Mouse (Mus musculus) gastrocnemius, postnatal 4 days (tissue): Measurements from ENCODE around the gene Chrdl1. TPM values are rescaled to one million over a fixed set of nuclear protein-coding genes. Genes with fewer than 3 reads are reported as not detected.

Experiments
- DNase-seq, 2 experiments: peaks; one replicate each; pipeline ENCODE4 v3.0.0; 2021 to 2022; ENCODE audit warnings: low spot score in 2 of 2, mixed read lengths in 2 of 2
- long read RNA-seq, 2 experiments: library from polyadenylated mRNA; stranded (forward); transcript quantifications; one replicate each; pipeline ENCODE4 v2.0.0; 2021
- total RNA-seq, 2 experiments: library from RNA; stranded (reverse); gene quantifications; 2 replicates each; pipeline ENCODE4 v1.2.3; 2021

Chrdl1 gene
- 10 to 100 TPM; 13.0 to 16.1 TPM for total RNA-seq
- long read RNA-seq, experiment 1, full-length matches to known transcripts: 5 of 9 reads
- long read RNA-seq, experiment 1, partial matches to known transcripts: 1 of 9 reads
- long read RNA-seq, experiment 1, other reads (novel, unspliced or antisense): 3 of 9 reads
- long read RNA-seq, experiment 2, full-length matches to known transcripts: 7 of 12 reads
- long read RNA-seq, experiment 2, partial matches to known transcripts: 3 of 12 reads
- long read RNA-seq, experiment 2, other reads (novel, unspliced or antisense): 2 of 12 reads

GRCm38 (mm10) chrX:143393791-143394369, at the start of gene Chrdl1:
TSS of gene Chrdl1 (minus strand) at chrX:143394262.
- peak; percentile 18 to 29 for DNase-seq

- no peak for DNase-seq
Measured at GRCm38 (mm10) chrX:143442638-143443037, 48.6 kb upstream of the Chrdl1 start.

GRCm38 (mm10) chrX:143404601-143405000, 10.5 kb upstream of the Chrdl1 start:
- DNase-seq: no peak

GRCm38 (mm10) chrX:143366256-143366959, 27.7 kb downstream of the Chrdl1 start:
- DNase-seq: no peak

GRCm38 (mm10) chrX:143347227-143347626, 46.8 kb downstream of the Chrdl1 start:
- no peak for DNase-seq

- DNase-seq: no peak
Measured at GRCm38 (mm10) chrX:143346739-143347138, 47.3 kb downstream of the Chrdl1 start.

- peak in 1 of 2 experiments; percentile 11 for DNase-seq
Measured at GRCm38 (mm10) chrX:143344509-143345495, 49.3 kb downstream of the Chrdl1 start.

- DNase-seq: no peak
Measured at GRCm38 (mm10) chrX:143338156-143338555, 55.9 kb downstream of the Chrdl1 start.

- DNase-seq: no peak
Measured at GRCm38 (mm10) chrX:143337561-143337960, 56.5 kb downstream of the Chrdl1 start.

- no peak for DNase-seq
Measured at GRCm38 (mm10) chrX:143336661-143337060, 57.4 kb downstream of the Chrdl1 start.

GRCm38 (mm10) chrX:143335846-143336245, 58.2 kb downstream of the Chrdl1 start:
- DNase-seq: no peak

- DNase-seq: no peak
Measured at GRCm38 (mm10) chrX:143313166-143313565, 80.9 kb downstream of the Chrdl1 start.

- no peak for DNase-seq
Measured at GRCm38 (mm10) chrX:143294726-143295125, 99.3 kb downstream of the Chrdl1 start.

- peak in 1 of 2 experiments; percentile 11 for DNase-seq
Measured at GRCm38 (mm10) chrX:143275202-143275601, 118.9 kb downstream of the Chrdl1 start.

GRCm38 (mm10) chrX:143250709-143251108, 143.4 kb downstream of the Chrdl1 start:
- no peak for DNase-seq

Other genes starting within 250 kb of the Chrdl1 start
- 10 to 100 TPM in 1 of 2 experiments, 1 to 10 TPM in 1; 7.9 to 10.2 TPM for gene Pak3, start 124.3 kb upstream of the Chrdl1 start, total RNA-seq